Mouse (Mus musculus) liver, embryonic 16.5 days (tissue): Measurements from ENCODE around the gene Olfr809. TPM values are rescaled to one million over a fixed set of nuclear protein-coding genes. Genes with fewer than 3 reads are reported as not detected.

Source experiments
- ATAC-seq: fragments of 200-750 bp; cut with Nextera tagmentation; 2 replicates; pipeline ENCODE4 v1.8.0; 2017; ENCODE audit warnings: low read depth, mild to moderate bottlenecking, moderate number of reproducible peaks, moderate library complexity
- H3K27ac ChIP-seq: fragments of 300-500 bp; sonication (generic); 2 replicates; pipeline ENCODE4 v1.5.1; 2014; ENCODE audit warnings: mild to moderate bottlenecking, low read length
- H3K27me3 ChIP-seq: fragments of 300-500 bp; sonication (generic); 2 replicates; pipeline ENCODE4 v1.6.1; 2014; ENCODE audit warnings: low read depth, low read length, mixed read lengths; ENCODE audit not compliant: control insufficient read depth, insufficient read depth
- H3K36me3 ChIP-seq: fragments of 300-500 bp; sonication (generic); 2 replicates; pipeline ENCODE4 v1.6.1; 2014; ENCODE audit warnings: mild to moderate bottlenecking; ENCODE audit not compliant: control insufficient read depth, insufficient read depth
- H3K4me1 ChIP-seq: fragments of 300-500 bp; sonication (generic); 2 replicates; pipeline ENCODE4 v1.6.1; 2014; ENCODE audit warnings: low read depth, low read length, mixed read lengths; ENCODE audit not compliant: control insufficient read depth
- H3K4me2 ChIP-seq: fragments of 300-500 bp; sonication (generic); 2 replicates; pipeline ENCODE4 v1.6.1; 2014; ENCODE audit warnings: low read depth, low read length, mixed read lengths
- H3K4me3 ChIP-seq: fragments of 300-500 bp; sonication (generic); 2 replicates; pipeline ENCODE4 v1.5.1; 2014; ENCODE audit warnings: low read depth, mild to moderate bottlenecking, low read length
- H3K9ac ChIP-seq: fragments of 300-500 bp; sonication (generic); 2 replicates; pipeline ENCODE4 v1.6.1; 2014; ENCODE audit warnings: low read depth, low read length
- H3K9me3 ChIP-seq: fragments of 300-500 bp; sonication (generic); replicated peaks from 2 replicates; pipeline ENCODE4 v1.6.1; 2016; ENCODE audit warnings: low read length; ENCODE audit not compliant: control insufficient read depth
- WGBS: fragments of 180-500 bp; shearing (Covaris S2); extraction: QIAGEN DNeasy Blood & Tissue Kit; methylation state at CpG from one replicate; pipeline ENCODE4 v1.1.7; 2014; ENCODE audit not compliant: insufficient replicate concordance; 5-methylcytosine and 5-hydroxymethylcytosine counted together
- polyA plus RNA-seq: library from polyadenylated mRNA; unstranded; fragments of >200 nt; fragmentation: Nextera tagmentation; extraction: Ambion mirVana; gene quantifications from 2 replicates; pipeline ENCODE4 v1.2.1, GENCODE M21; 2015

Olfr809 gene
- not detected in 2 replicates for polyA plus RNA-seq

GRCm38 (mm10) chr10:129774338-129774737 lies at the start of gene Olfr809:
Gene Olfr809 (plus strand): TSS chr10:129774638.
- Histone ChIP-seq H3K9me3 (no peaks in the 10 kb centered on the region), H3K4me3 (no peak within 1 kb of the TSS), H3K9ac (no peak within 1 kb of the TSS), H3K36me3 (no peaks in the 10 kb centered on the region), H3K27ac (no peak within 1 kb of the TSS), H3K27me3 (no peaks in the 10 kb centered on the region), H3K4me2 (no peak within 1 kb of the TSS), H3K4me1 (no peaks in the 10 kb centered on the region)
- ATAC-seq, result no peak

- ATAC-seq, result no peak
- H3K4me1 ChIP-seq, result no peaks in the 10 kb centered on the region
- H3K9ac ChIP-seq, result no peak within 1 kb of the TSS
- no peak within 1 kb of the TSS for H3K4me3 ChIP-seq
- no peak within 1 kb of the TSS for H3K27ac ChIP-seq
- WGBS, result 77% methylated on average over 2 of the region's 2 CpGs
- H3K9me3 ChIP-seq, result no peaks in the 10 kb centered on the region
- no peaks in the 10 kb centered on the region for H3K36me3 ChIP-seq
- no peaks in the 10 kb centered on the region for H3K27me3 ChIP-seq
- no peak within 1 kb of the TSS for H3K4me2 ChIP-seq
These were observed 45.2 kb upstream of the Olfr809 start, which contains the start of gene Olfr805 for GRCm38 (mm10) chr10:129729275-129729674. Gene Olfr805 (minus strand): TSS chr10:129729375.

- H3K27ac ChIP-seq, result no peak within 1 kb of the TSS
- no peaks in the 10 kb centered on the region for H3K27me3 ChIP-seq
- no peak within 1 kb of the TSS for H3K9ac ChIP-seq
- ATAC-seq, result no peak
- H3K4me2 ChIP-seq, result no peak within 1 kb of the TSS
- H3K9me3 ChIP-seq, result no peaks in the 10 kb centered on the region
- no peaks in the 10 kb centered on the region for H3K4me1 ChIP-seq
- H3K36me3 ChIP-seq, result no peaks in the 10 kb centered on the region
- H3K4me3 ChIP-seq, result no peak within 1 kb of the TSS
These were observed 32.6 kb upstream of the Olfr809 start, which contains the start of gene Olfr806 for GRCm38 (mm10) chr10:129741821-129742220. Gene Olfr806 (minus strand): TSS chr10:129741921.

GRCm38 (mm10) chr10:129757693-129758092 lies 16.7 kb upstream of the Olfr809 start, which contains the start of gene Olfr807:
Gene Olfr807 (minus strand): TSS chr10:129757793.
- H3K27ac ChIP-seq, result no peak within 1 kb of the TSS
- H3K9ac ChIP-seq, result no peak within 1 kb of the TSS
- no peaks in the 10 kb centered on the region for H3K27me3 ChIP-seq
- 53% methylated on average over 1 of the region's 1 CpGs for WGBS
- no peak within 1 kb of the TSS for H3K4me3 ChIP-seq
- no peak within 1 kb of the TSS for H3K4me2 ChIP-seq
- no peak for ATAC-seq
- no peaks in the 10 kb centered on the region for H3K9me3 ChIP-seq
- H3K4me1 ChIP-seq, result no peaks in the 10 kb centered on the region
- H3K36me3 ChIP-seq, result no peaks in the 10 kb centered on the region

GRCm38 (mm10) chr10:129765182-129765581 lies 9.3 kb upstream of the Olfr809 start, which contains the start of gene Olfr808:
Gene Olfr808 (plus strand): TSS chr10:129765482.
- ATAC-seq, result no peak
- Histone ChIP-seq H3K9ac (no peak within 1 kb of the TSS), H3K36me3 (no peaks in the 10 kb centered on the region), H3K4me1 (no peaks in the 10 kb centered on the region), H3K27ac (no peak within 1 kb of the TSS), H3K4me3 (no peak within 1 kb of the TSS), H3K27me3 (no peaks in the 10 kb centered on the region), H3K9me3 (no peaks in the 10 kb centered on the region), H3K4me2 (no peak within 1 kb of the TSS)
- 61% methylated on average over 1 of the region's 1 CpGs for WGBS

GRCm38 (mm10) chr10:129778123-129778522 lies 3.7 kb downstream of the Olfr809 start:
- H3K27ac ChIP-seq, result no peak overlapping the region
- no peaks in the 10 kb centered on the region for H3K9me3 ChIP-seq
- H3K9ac ChIP-seq, result no peak overlapping the region
- H3K27me3 ChIP-seq, result no peaks in the 10 kb centered on the region
- H3K4me3 ChIP-seq, result no peak overlapping the region
- no peaks in the 10 kb centered on the region for H3K4me1 ChIP-seq
- H3K36me3 ChIP-seq, result no peaks in the 10 kb centered on the region
- no peak overlapping the region for H3K4me2 ChIP-seq
- ATAC-seq, result no peak

- no peak within 1 kb of the TSS for H3K27ac ChIP-seq
- H3K4me2 ChIP-seq, result no peak within 1 kb of the TSS
- no peak within 1 kb of the TSS for H3K4me3 ChIP-seq
- no peaks in the 10 kb centered on the region for H3K27me3 ChIP-seq
- no peaks in the 10 kb centered on the region for H3K9me3 ChIP-seq
- no peak within 1 kb of the TSS for H3K9ac ChIP-seq
- ATAC-seq, result no peak
- H3K4me1 ChIP-seq, result no peaks in the 10 kb centered on the region
- no peaks in the 10 kb centered on the region for H3K36me3 ChIP-seq
These were observed 20.4 kb downstream of the Olfr809 start, which contains the start of gene Olfr810 for GRCm38 (mm10) chr10:129794817-129795216. Gene Olfr810 (minus strand): TSS chr10:129794917.

GRCm38 (mm10) chr10:129804296-129804695 lies 29.9 kb downstream of the Olfr809 start, which contains the start of gene Olfr811:
Gene Olfr811 (minus strand): TSS chr10:129804396.
- Histone ChIP-seq H3K27me3 (no peaks in the 10 kb centered on the region), H3K36me3 (no peaks in the 10 kb centered on the region), H3K27ac (no peak within 1 kb of the TSS), H3K4me3 (no peak within 1 kb of the TSS), H3K9ac (no peak within 1 kb of the TSS), H3K4me1 (no peaks in the 10 kb centered on the region), H3K9me3 (no peaks in the 10 kb centered on the region), H3K4me2 (no peak within 1 kb of the TSS)
- 56% methylated on average over 4 of the region's 4 CpGs for WGBS
- ATAC-seq, result no peak
